Mouse (Mus musculus): ENCODE measurements around the gene Gm6525. TPM values are rescaled to one million over a fixed set of nuclear protein-coding genes. Genes with fewer than 3 reads are reported as not detected.

Gene Gm6525
- polyA plus RNA-seq, 1 experiment from 2014 or later: 0.28 TPM

DNA sequence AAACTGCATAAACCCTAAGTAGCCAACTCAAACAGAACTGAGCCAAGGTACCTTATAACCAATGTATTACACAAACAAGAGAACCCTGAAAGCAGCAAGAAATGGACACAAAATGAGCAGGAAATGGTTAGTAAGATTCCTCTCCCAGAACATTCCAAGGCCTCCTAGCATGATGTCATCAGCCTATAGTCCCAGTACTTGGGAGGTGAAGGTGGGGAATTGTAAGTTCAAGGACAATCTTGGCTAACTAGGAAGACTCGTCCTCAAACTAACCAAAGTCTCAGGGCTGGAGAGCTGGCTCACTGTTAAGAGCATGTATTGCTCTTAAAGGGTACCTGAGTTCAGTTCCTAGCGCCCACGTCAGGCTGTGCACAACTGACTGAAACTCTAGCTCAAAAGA is 24.3 kb downstream of the Gm6525 start:
- no peak overlapping the region for H3K27ac ChIP-seq (replicated peaks)
- H3K9me3 ChIP-seq (replicated peaks): no peaks in the 10 kb centered on the region
- H3K4me3 ChIP-seq (replicated peaks): no peak overlapping the region
- no peaks in the 10 kb centered on the region for H3K36me3 ChIP-seq (replicated peaks)
- no peak overlapping the region for H3K4me2 ChIP-seq
- peaks cover under 1% of the 10 kb centered on the region; the same call in 1 of the 2 replicates for H3K27me3 ChIP-seq
- H3K9ac ChIP-seq: no peak overlapping the region
- 83% methylated on average over 3 of the region's 3 CpGs for WGBS (ENCODE audit: insufficient replicate concordance)
- no peak for ATAC-seq (ENCODE audit: insufficient read depth)
- H3K4me1 ChIP-seq (replicated peaks): no peaks in the 10 kb centered on the region

DNA sequence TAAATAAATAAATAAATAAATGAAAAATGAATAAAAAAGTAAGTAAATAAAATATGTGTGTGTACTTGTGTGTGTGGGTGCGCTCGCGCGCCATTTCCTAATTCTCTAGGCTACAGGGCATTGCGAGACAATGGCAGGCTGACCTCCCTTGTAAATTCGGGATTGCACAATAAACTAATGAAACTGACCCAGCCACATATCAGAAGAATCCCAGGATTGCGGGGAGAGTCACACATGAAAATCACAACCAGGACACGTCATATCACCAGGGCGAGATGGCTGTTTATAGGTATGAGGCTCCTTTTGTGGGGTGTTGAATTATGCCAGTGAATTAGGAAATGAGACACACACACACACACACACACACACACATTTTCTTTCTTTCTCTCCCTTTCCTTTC is 25.6 kb downstream of the Gm6525 start:
- H3K27me3 ChIP-seq: no peaks in the 10 kb centered on the region; the same call in 1 of the 2 replicates
- H3K9me3 ChIP-seq (replicated peaks): no peaks in the 10 kb centered on the region
- H3K4me1 ChIP-seq (replicated peaks): no peaks in the 10 kb centered on the region
- no peak overlapping the region for H3K27ac ChIP-seq (replicated peaks)
- no peak overlapping the region for H3K4me2 ChIP-seq
- H3K36me3 ChIP-seq (replicated peaks): no peaks in the 10 kb centered on the region
- H3K4me3 ChIP-seq (replicated peaks): no peak overlapping the region
- no peak overlapping the region for H3K9ac ChIP-seq
- no peak for ATAC-seq (ENCODE audit: insufficient read depth)
- WGBS (ENCODE audit: insufficient replicate concordance): 84% methylated on average over 9 of the region's 9 CpGs

DNA sequence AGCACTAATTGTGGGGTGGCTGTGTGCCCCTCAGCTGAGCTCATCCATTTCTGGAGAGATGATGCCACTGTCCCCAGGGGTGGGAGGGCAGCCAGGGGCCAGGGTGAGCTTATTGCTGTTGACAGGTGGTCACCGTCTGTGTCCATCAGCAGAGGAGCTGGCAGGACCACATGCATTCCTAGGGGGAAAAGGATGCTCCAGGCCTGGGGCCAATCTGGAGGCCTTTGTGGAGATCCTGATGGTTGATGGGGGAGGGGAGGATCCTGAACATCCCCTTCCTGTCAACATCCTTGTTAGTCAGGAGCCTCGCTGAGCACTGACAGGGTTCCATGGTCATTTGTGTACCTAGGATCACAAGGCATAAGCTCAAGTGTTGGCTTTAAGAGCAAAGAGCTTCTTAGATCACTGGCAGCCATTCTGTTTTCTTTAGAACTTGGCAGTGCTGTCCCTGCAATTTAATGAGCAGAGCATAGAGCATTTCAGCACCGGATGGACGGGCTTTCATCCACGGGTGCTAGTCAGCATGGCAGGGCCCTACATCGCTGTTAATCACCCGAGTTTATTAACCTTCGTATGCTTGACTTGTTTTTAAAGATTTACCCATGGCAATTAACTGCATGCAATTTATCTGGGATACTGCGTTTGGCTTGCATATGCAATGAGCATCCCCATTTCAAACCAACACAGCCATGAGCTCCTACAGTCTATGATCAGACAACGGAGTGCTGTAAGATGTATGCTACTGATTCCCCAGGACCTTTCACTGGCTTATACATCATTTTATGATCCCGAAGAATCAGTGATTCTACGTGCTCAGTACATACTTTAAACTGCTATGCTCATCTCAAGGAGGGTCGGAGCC is 26.9 kb downstream of the Gm6525 start:
- no peak overlapping the region for H3K9ac ChIP-seq
- WGBS (ENCODE audit: insufficient replicate concordance): 72% methylated on average over 13 of the region's 13 CpGs
- ATAC-seq (ENCODE audit: insufficient read depth): no peak

DNA sequence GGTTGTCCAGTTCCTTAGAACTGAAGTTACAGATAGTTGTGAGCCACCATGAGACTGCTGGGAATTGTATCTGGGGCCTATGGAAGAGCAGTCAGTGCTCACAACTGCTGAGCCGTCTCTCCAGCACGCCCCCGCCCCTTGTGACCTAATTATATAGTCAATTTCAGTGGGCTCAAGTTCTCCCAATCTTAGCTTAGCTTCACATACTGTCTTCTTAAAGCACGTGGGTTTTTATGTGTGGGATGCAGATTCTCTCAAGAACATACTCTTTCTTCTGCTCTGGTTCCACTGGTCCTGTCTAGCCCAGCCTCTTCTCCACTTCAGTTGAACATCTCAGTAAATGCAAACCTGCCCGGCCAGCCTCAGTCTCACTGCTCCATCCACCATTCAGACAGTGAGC is 30.7 kb downstream of the Gm6525 start:
- no peak for ATAC-seq (ENCODE audit: insufficient read depth)

More for the DNA sequence above, 26.9 kb downstream of the Gm6525 start:
- Histone ChIP-seq H3K4me3 (replicated peaks) (no peak overlapping the region), H3K27me3 (no peaks in the 10 kb centered on the region; the same call in 1 of the 2 replicates), H3K27ac (replicated peaks) (no peak overlapping the region), H3K4me2 (no peak overlapping the region), H3K36me3 (replicated peaks) (no peaks in the 10 kb centered on the region), H3K9me3 (replicated peaks) (no peaks in the 10 kb centered on the region), H3K4me1 (replicated peaks) (no peaks in the 10 kb centered on the region)

DNA sequence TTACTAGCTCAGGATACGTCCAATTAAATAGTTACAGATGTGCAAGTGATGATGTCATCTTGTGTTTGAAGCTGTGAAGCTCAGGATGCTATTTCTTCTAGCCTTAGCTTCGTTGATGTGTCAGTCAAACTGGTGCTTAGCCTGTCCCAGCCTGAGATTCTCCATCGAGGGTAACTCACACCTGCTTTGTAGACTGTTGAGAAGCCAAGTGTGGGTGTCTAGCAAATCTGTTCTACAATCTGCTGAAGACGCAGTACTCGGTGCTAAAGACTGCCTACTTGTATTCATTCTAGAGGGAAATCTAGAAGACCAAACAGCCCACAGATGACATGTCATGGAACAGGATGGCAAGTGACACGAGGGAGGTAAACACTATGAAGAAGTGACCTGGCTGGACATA is 31.7 kb downstream of the Gm6525 start:
- no peaks in the 10 kb centered on the region; the same call in 1 of the 2 replicates for H3K27me3 ChIP-seq
- H3K4me2 ChIP-seq: no peak overlapping the region
- no peak overlapping the region for H3K4me3 ChIP-seq (replicated peaks)
- H3K9me3 ChIP-seq (replicated peaks): no peaks in the 10 kb centered on the region
- H3K9ac ChIP-seq: no peak overlapping the region
- no peak for ATAC-seq (ENCODE audit: insufficient read depth)
- 62% methylated on average over 6 of the region's 6 CpGs for WGBS (ENCODE audit: insufficient replicate concordance)
- no peak overlapping the region for H3K27ac ChIP-seq (replicated peaks)
- H3K36me3 ChIP-seq (replicated peaks): no peaks in the 10 kb centered on the region
- H3K4me1 ChIP-seq (replicated peaks): no peaks in the 10 kb centered on the region

More for the DNA sequence above, 30.7 kb downstream of the Gm6525 start:
- no peaks in the 10 kb centered on the region for H3K36me3 ChIP-seq (replicated peaks)
- H3K9me3 ChIP-seq (replicated peaks): no peaks in the 10 kb centered on the region
- no peak overlapping the region for H3K9ac ChIP-seq
- no peak overlapping the region for H3K27ac ChIP-seq (replicated peaks)
- H3K4me3 ChIP-seq (replicated peaks): no peak overlapping the region
- no peaks in the 10 kb centered on the region for H3K4me1 ChIP-seq (replicated peaks)
- no peak overlapping the region for H3K4me2 ChIP-seq
- WGBS (ENCODE audit: insufficient replicate concordance): 63% methylated on average over 5 of the region's 5 CpGs
- no peaks in the 10 kb centered on the region; the same call in 1 of the 2 replicates for H3K27me3 ChIP-seq

DNA sequence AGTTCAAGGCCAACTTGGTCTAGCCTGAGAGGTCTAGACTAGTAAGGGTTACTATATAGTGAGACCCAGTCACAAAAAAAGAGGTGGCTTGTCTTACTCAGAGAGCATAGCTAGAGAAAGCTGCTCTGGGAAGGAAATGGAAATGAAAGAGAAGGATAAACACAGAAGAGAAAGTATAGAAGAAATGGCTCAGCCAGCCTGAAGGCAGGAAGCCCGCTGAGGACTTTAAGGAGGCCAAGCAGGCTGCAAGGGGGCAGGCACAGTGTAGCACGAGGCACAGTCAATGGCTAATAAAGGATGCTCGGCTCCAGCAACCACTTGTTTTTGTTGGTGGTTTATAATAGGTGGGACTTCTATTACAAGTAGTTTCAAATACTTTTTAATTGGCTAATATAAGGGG is 32.2 kb downstream of the Gm6525 start:
- 61% methylated on average over 3 of the region's 3 CpGs for WGBS (ENCODE audit: insufficient replicate concordance)
- ATAC-seq (ENCODE audit: insufficient read depth): no peak

DNA sequence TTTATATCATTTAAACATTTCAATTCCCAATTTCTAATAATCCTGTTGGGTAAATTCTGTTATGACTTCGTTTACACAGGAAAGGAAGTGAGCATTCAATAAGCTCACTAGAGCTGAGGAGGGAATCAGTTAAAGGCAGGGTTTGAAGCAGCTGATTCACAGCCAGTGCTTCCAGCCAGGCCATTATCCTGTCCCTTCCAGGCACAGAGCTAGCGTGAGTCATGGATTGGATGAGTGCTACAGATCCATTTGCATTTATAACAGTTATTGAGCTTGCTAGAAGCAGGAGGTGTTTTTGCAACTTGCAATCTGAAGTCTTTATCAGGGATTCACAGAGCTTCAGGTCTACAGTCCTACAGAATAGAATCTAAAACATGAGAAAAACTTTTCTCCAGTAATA is 33.5 kb downstream of the Gm6525 start:
- Histone ChIP-seq H3K4me1 (replicated peaks) (no peaks in the 10 kb centered on the region), H3K27ac (replicated peaks) (no peak overlapping the region), H3K4me2 (no peak overlapping the region), H3K9me3 (replicated peaks) (no peaks in the 10 kb centered on the region), H3K27me3 (no peaks in the 10 kb centered on the region), H3K4me3 (replicated peaks) (no peak overlapping the region), H3K36me3 (replicated peaks) (no peaks in the 10 kb centered on the region), H3K9ac (no peak overlapping the region)
- no peak for ATAC-seq (ENCODE audit: insufficient read depth)
- 38% methylated on average over 2 of the region's 2 CpGs for WGBS (ENCODE audit: insufficient replicate concordance)

More for the DNA sequence above, 32.2 kb downstream of the Gm6525 start:
- H3K4me1 ChIP-seq (replicated peaks): no peaks in the 10 kb centered on the region
- H3K9ac ChIP-seq: no peak overlapping the region
- H3K36me3 ChIP-seq (replicated peaks): no peaks in the 10 kb centered on the region
- no peak overlapping the region for H3K27ac ChIP-seq (replicated peaks)
- no peaks in the 10 kb centered on the region for H3K9me3 ChIP-seq (replicated peaks)
- H3K27me3 ChIP-seq: no peaks in the 10 kb centered on the region; the same call in 1 of the 2 replicates
- H3K4me2 ChIP-seq: no peak overlapping the region
- H3K4me3 ChIP-seq (replicated peaks): no peak overlapping the region

DNA sequence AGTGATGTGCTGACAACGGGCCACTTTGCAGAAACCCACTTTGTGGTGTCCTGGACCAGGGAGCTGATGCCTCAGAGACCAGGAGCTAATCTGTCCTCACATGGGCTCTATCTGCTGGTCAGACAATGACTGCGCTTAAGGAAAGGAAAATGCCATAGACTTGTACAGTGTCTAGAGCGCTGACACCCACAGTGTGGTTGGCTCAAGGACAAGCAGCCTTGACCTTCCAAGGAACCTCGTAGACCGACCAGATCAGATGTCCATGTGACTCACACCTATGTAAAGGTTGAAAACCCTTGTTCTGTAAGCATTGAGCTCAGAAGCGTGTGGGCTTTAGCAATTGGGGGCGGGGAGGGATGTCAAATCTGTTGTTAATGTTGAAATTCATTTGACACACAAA is 34.6 kb downstream of the Gm6525 start:
- H3K27ac ChIP-seq (replicated peaks): no peak overlapping the region
- no peak for ATAC-seq (ENCODE audit: insufficient read depth)
- no peak overlapping the region for H3K9ac ChIP-seq
- H3K27me3 ChIP-seq: no peaks in the 10 kb centered on the region
- H3K9me3 ChIP-seq (replicated peaks): no peaks in the 10 kb centered on the region
- no peak overlapping the region for H3K4me2 ChIP-seq
- no peaks in the 10 kb centered on the region for H3K36me3 ChIP-seq (replicated peaks)
- H3K4me3 ChIP-seq (replicated peaks): no peak overlapping the region
- H3K4me1 ChIP-seq (replicated peaks): no peaks in the 10 kb centered on the region
- 69% methylated on average over 7 of the region's 7 CpGs for WGBS (ENCODE audit: insufficient replicate concordance)

DNA sequence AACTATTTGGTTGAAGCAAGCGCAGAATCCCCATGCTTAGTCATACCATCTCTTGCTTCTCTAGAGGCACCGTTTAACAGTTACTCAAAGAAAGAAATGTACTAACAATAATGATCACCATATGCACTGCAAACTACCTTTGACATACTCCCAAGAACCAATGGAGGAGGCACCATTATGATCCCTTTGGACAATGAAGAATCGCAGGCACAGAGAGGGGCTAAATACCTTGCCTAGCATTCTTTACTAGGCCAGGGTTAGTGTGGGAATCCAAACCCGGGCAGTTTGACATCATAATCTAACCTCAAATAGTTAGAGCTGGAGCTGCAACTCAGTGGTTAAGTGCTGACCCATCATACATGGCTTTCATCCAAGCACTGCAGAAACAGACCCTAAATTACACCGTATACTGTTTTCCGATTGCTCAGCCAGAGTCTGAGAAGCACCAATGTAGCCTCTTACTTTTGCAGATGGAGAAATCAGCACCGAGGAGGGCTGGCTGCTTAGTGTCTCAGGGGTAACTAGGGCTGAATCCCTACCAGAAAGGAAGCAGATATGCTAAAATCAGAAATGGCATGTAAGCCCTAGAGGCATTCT is 35.1 kb downstream of the Gm6525 start:
- Histone ChIP-seq H3K36me3 (replicated peaks) (no peaks in the 10 kb centered on the region), H3K27ac (replicated peaks) (no peak overlapping the region), H3K4me1 (replicated peaks) (no peaks in the 10 kb centered on the region), H3K9me3 (replicated peaks) (no peaks in the 10 kb centered on the region), H3K9ac (no peak overlapping the region), H3K27me3 (no peaks in the 10 kb centered on the region), H3K4me2 (no peak overlapping the region), H3K4me3 (replicated peaks) (no peak overlapping the region)
- WGBS (ENCODE audit: insufficient replicate concordance): 79% methylated on average over 7 of the region's 7 CpGs
- ATAC-seq (ENCODE audit: insufficient read depth): no peak

DNA sequence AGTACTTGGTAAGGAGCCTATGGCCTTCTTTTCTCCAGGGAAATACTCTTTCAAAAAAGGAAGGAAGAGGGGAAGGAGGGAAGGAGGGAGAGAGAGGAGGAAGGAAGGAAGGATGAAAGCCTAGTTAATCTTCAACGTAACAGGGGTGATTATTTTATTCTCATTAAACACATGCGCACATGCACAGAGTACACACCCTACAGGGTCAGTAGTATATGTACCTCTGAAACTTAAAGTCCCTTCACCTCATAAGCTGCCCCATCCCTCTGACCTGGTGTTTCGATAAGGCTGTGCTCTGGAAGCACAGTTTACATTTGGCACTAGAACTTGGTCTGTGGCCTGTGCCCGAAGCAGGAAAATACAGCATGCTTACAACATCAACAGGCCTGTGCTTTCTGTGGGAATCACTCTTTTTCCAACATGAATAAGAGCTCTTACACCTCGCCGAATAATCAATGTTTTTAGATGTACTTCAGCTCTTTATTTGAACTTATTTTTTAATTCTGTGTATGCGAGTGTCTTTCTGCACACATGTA is 37.5 kb downstream of the Gm6525 start:
- no peak overlapping the region for H3K27ac ChIP-seq (replicated peaks)
- H3K4me1 ChIP-seq (replicated peaks): 0 out of 2 replicates have a peak, but pooled peaks cover 5% of the 10 kb centered on the region
- H3K9ac ChIP-seq: no peak overlapping the region
- no peak overlapping the region for H3K4me2 ChIP-seq
- H3K4me3 ChIP-seq (replicated peaks): no peak overlapping the region
- H3K9me3 ChIP-seq (replicated peaks): no peaks in the 10 kb centered on the region
- ATAC-seq (ENCODE audit: insufficient read depth): no peak
- no peaks in the 10 kb centered on the region for H3K36me3 ChIP-seq (replicated peaks)
- WGBS (ENCODE audit: insufficient replicate concordance): 64% methylated on average over 7 of the region's 7 CpGs
- no peaks in the 10 kb centered on the region for H3K27me3 ChIP-seq

DNA sequence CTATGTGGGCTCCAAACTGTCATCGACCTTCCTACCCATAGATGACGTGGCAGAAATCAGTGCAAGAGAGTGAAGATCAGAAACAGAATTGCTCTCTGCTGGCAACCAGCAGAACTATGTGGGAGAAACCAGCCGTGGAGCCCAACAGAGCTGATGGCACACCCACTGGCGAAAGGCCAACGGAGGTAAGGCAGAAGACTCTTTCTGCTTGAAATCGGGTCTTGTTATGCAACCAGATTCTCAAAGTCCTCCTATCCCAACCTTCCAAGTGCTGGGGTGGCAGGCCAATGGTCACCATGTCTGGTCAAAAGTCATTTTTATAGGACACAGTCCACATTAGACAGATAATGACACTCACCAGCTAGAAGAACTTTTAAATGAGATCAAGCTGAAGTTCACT is 40.6 kb downstream of the Gm6525 start:
- WGBS (ENCODE audit: insufficient replicate concordance): 61% methylated on average over 6 of the region's 6 CpGs
- Histone ChIP-seq H3K9ac (no peak overlapping the region), H3K27ac (replicated peaks) (no peak overlapping the region), H3K4me1 (replicated peaks) (0 out of 2 replicates have a peak, but pooled peaks cover 5% of the 10 kb centered on the region), H3K4me2 (no peak overlapping the region), H3K9me3 (replicated peaks) (no peaks in the 10 kb centered on the region), H3K36me3 (replicated peaks) (no peaks in the 10 kb centered on the region), H3K27me3 (peaks cover 17% of the 10 kb centered on the region), H3K4me3 (replicated peaks) (no peak overlapping the region)
- no peak for ATAC-seq (ENCODE audit: insufficient read depth)
